Mouse (Mus musculus) hindbrain, embryonic 16.5 days (tissue): Measurements from ENCODE around the gene Dgkb. TPM values are rescaled to one million over a fixed set of nuclear protein-coding genes. Genes with fewer than 3 reads are reported as not detected.

ENCODE experiments used
- ATAC-seq: fragments of 200-750 bp; cut with Nextera tagmentation; 2 replicates; pipeline ENCODE4 v1.8.0; 2017; ENCODE audit warnings: moderate TSS enrichment, moderate library complexity
- H3K27ac ChIP-seq: fragments of 300-500 bp; sonication (generic); 2 replicates; pipeline ENCODE4 v1.5.1; 2014; ENCODE audit warnings: low read depth, mild to moderate bottlenecking, control low read depth, low read length, moderate library complexity
- H3K27me3 ChIP-seq: fragments of 300-500 bp; sonication (generic); replicated peaks from 2 replicates; pipeline ENCODE4 v1.6.1; 2014; ENCODE audit warnings: low read length; ENCODE audit not compliant: control insufficient read depth, insufficient read depth
- H3K36me3 ChIP-seq: fragments of 300-500 bp; sonication (generic); 2 replicates; pipeline ENCODE4 v1.6.1; 2014; ENCODE audit warnings: mild to moderate bottlenecking, low read length, moderate library complexity, mixed read lengths; ENCODE audit not compliant: control insufficient read depth, insufficient read depth
- H3K4me1 ChIP-seq: fragments of 300-500 bp; sonication (generic); 2 replicates; pipeline ENCODE4 v1.6.1; 2014; ENCODE audit warnings: low read depth, low read length; ENCODE audit not compliant: control insufficient read depth, insufficient read depth
- H3K4me2 ChIP-seq: fragments of 300-500 bp; sonication (generic); 2 replicates; pipeline ENCODE4 v1.6.1; 2014; ENCODE audit warnings: mild to moderate bottlenecking, low read length, control low read depth, moderate library complexity
- H3K4me3 ChIP-seq: fragments of 300-500 bp; sonication (generic); 2 replicates; pipeline ENCODE4 v1.5.1; 2014; ENCODE audit warnings: mild to moderate bottlenecking, low read length, control low read depth, moderate library complexity
- H3K9ac ChIP-seq: fragments of 300-500 bp; sonication (generic); 2 replicates; pipeline ENCODE4 v1.6.1; 2014; ENCODE audit warnings: low read depth, mild to moderate bottlenecking, control low read depth, low read length, moderate library complexity
- H3K9me3 ChIP-seq: fragments of 300-500 bp; sonication (generic); 2 replicates; pipeline ENCODE4 v1.6.1; 2014; ENCODE audit warnings: mild to moderate bottlenecking, low read length, moderate library complexity; ENCODE audit not compliant: control insufficient read depth
- WGBS: fragments of 180-500 bp; shearing (Covaris S2); extraction: QIAGEN DNeasy Blood & Tissue Kit; methylation state at CpG from one replicate; pipeline ENCODE4 v1.1.7; 2014; 5-methylcytosine and 5-hydroxymethylcytosine counted together
- polyA plus RNA-seq: library from polyadenylated mRNA; unstranded; fragments of >200 nt; fragmentation: Nextera tagmentation; extraction: Ambion mirVana; gene quantifications from 2 replicates; pipeline ENCODE4 v1.2.1, GENCODE M21; 2015

Gene Dgkb
- polyA plus RNA-seq, 1 experiment from 2014 or later = 11.2 TPM

GRCm38 (mm10) chr12:37881376-37881775 is 63.9 kb downstream of the Dgkb start:
- no peak overlapping the region; the same call in 1 of the 2 replicates for H3K27ac ChIP-seq
- H3K4me1 ChIP-seq = no peaks in the 10 kb centered on the region; the same call in 1 of the 2 replicates
- H3K36me3 ChIP-seq = no peaks in the 10 kb centered on the region
- peak overlapping the region; percentile 93 for H3K4me2 ChIP-seq
- H3K9ac ChIP-seq = peak overlapping the region; percentile 62
- peak overlapping the region; percentile 60 for H3K4me3 ChIP-seq
- no peaks in the 10 kb centered on the region for H3K9me3 ChIP-seq
- H3K27me3 ChIP-seq = no peaks in the 10 kb centered on the region
- no peak for ATAC-seq
- WGBS = 3% methylated on average over 10 of the region's 10 CpGs

DNA sequence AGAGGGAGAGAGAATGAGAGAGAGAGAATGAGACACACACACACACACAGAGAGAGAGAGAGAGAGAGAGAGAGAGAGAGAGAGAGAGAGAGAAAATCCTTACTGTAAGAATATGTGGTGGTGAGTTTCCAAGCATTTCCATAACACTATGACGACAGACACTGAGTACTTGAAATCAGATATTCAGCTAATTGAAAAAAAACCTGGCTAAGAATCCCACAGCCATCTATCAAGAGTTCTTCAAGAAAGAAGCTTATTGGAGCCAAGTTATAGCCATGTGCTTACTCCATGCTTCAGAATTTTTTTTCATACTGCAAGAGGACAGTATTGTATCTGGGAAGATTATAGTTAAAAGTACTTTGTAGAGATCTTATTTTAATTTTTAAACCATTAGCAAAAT is 65.3 kb downstream of the Dgkb start:
- Histone ChIP-seq H3K27ac (no peak overlapping the region), H3K4me2 (no peak overlapping the region), H3K36me3 (no peaks in the 10 kb centered on the region), H3K27me3 (no peaks in the 10 kb centered on the region), H3K9ac (no peak overlapping the region), H3K9me3 (no peaks in the 10 kb centered on the region), H3K4me1 (no peaks in the 10 kb centered on the region; the same call in 1 of the 2 replicates), H3K4me3 (no peak overlapping the region)
- ATAC-seq = no peak
- 68% methylated on average over 1 of the region's 1 CpGs for WGBS

GRCm38 (mm10) chr12:37883781-37884180 is 66.3 kb downstream of the Dgkb start:
- no peak overlapping the region for H3K9ac ChIP-seq
- WGBS = 74% methylated on average over 4 of the region's 4 CpGs
- H3K27me3 ChIP-seq = no peaks in the 10 kb centered on the region
- H3K4me3 ChIP-seq = no peak overlapping the region
- H3K36me3 ChIP-seq = no peaks in the 10 kb centered on the region
- ATAC-seq = no peak
- no peaks in the 10 kb centered on the region; the same call in 1 of the 2 replicates for H3K4me1 ChIP-seq
- H3K9me3 ChIP-seq = no peaks in the 10 kb centered on the region
- H3K4me2 ChIP-seq = no peak overlapping the region
- no peak overlapping the region for H3K27ac ChIP-seq

GRCm38 (mm10) chr12:37888591-37888990 is 71.1 kb downstream of the Dgkb start:
- Histone ChIP-seq H3K4me2 (no peak overlapping the region), H3K27ac (no peak overlapping the region), H3K36me3 (no peaks in the 10 kb centered on the region), H3K4me1 (no peaks in the 10 kb centered on the region), H3K27me3 (no peaks in the 10 kb centered on the region), H3K9me3 (no peaks in the 10 kb centered on the region), H3K9ac (no peak overlapping the region), H3K4me3 (no peak overlapping the region)
- no peak for ATAC-seq

- ATAC-seq = no peak
- Histone ChIP-seq H3K36me3 (no peaks in the 10 kb centered on the region), H3K27me3 (no peaks in the 10 kb centered on the region), H3K9ac (no peak overlapping the region), H3K4me3 (no peak overlapping the region), H3K9me3 (no peaks in the 10 kb centered on the region), H3K4me2 (no peak overlapping the region), H3K27ac (no peak overlapping the region), H3K4me1 (no peaks in the 10 kb centered on the region)
- WGBS = 68% methylated on average over 4 of the region's 4 CpGs
These were observed 71.9 kb downstream of the Dgkb start for GRCm38 (mm10) chr12:37889431-37889830.

- Histone ChIP-seq H3K27me3 (no peaks in the 10 kb centered on the region), H3K4me1 (no peaks in the 10 kb centered on the region), H3K36me3 (no peaks in the 10 kb centered on the region), H3K9me3 (no peaks in the 10 kb centered on the region), H3K9ac (no peak overlapping the region), H3K4me2 (no peak overlapping the region), H3K4me3 (no peak overlapping the region), H3K27ac (no peak overlapping the region)
- no peak for ATAC-seq
- WGBS = 93% methylated on average over 3 of the region's 3 CpGs
These were observed 73.8 kb downstream of the Dgkb start for GRCm38 (mm10) chr12:37891336-37891735.

DNA sequence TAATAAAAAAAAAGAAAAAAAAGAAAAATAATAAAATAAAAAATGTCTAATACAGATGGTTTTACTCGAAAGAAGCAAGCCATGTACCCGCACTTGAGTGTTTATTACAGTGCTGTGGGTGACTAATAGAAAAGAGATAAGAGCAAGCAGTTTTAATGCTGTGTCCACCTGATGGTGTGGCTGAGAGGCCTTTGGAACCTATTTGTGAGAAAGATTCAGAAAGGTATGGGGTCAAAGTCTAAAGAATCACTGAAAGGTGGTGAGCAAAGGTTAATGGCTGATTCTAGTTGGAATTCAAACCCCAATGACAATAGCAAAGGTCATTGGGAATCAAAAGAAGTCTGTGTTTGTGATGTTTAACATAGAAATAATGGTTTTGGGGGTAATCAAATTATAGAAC is 124.6 kb downstream of the Dgkb start:
- no peak overlapping the region for H3K9ac ChIP-seq
- H3K27me3 ChIP-seq = no peaks in the 10 kb centered on the region
- no peak overlapping the region for H3K27ac ChIP-seq
- H3K36me3 ChIP-seq = no peaks in the 10 kb centered on the region
- no peak overlapping the region for H3K4me2 ChIP-seq
- no peak for ATAC-seq
- H3K4me3 ChIP-seq = no peak overlapping the region
- no peaks in the 10 kb centered on the region for H3K4me1 ChIP-seq
- over 99% methylated on average over 2 of the region's 2 CpGs for WGBS
- no peaks in the 10 kb centered on the region for H3K9me3 ChIP-seq

GRCm38 (mm10) chr12:37956193-37956592 is 138.7 kb downstream of the Dgkb start:
- peaks cover 5% of the 10 kb centered on the region; the same call in 1 of the 2 replicates for H3K9me3 ChIP-seq
- no peak for ATAC-seq

GRCm38 (mm10) chr12:37971482-37971881 is 154.0 kb downstream of the Dgkb start:
- Histone ChIP-seq H3K9ac (no peak overlapping the region), H3K27ac (no peak overlapping the region), H3K4me3 (no peak overlapping the region), H3K9me3 (no peaks in the 10 kb centered on the region), H3K4me2 (no peak overlapping the region), H3K27me3 (no peaks in the 10 kb centered on the region), H3K36me3 (no peaks in the 10 kb centered on the region), H3K4me1 (no peaks in the 10 kb centered on the region)
- ATAC-seq = no peak
- WGBS = 77% methylated on average over 1 of the region's 1 CpGs

More at GRCm38 (mm10) chr12:37956193-37956592, 138.7 kb downstream of the Dgkb start:
- Histone ChIP-seq H3K36me3 (peaks cover 2% of the 10 kb centered on the region; the same call in 1 of the 2 replicates), H3K4me1 (no peaks in the 10 kb centered on the region), H3K4me2 (no peak overlapping the region), H3K27me3 (no peaks in the 10 kb centered on the region), H3K4me3 (no peak overlapping the region), H3K27ac (no peak overlapping the region), H3K9ac (no peak overlapping the region)
- 82% methylated on average over 4 of the region's 4 CpGs for WGBS
